Mouse (Mus musculus) ES-E14 (cell line): Measurements from ENCODE around the gene Eif4g1.

ENCODE experiments used
- CHD2 ChIP-seq: IDR thresholded peaks from 2 replicates; pipeline ENCODE4 v1.6.1; 2014; ENCODE audit warnings: mild to moderate bottlenecking, low read depth, low read length, inconsistent platforms
- HCFC1 ChIP-seq: IDR thresholded peaks from 2 replicates; pipeline ENCODE4 v1.6.1; 2012; ENCODE audit warnings: low read length, inconsistent platforms, borderline replicate concordance; ENCODE audit not compliant: insufficient read depth
- MAFK ChIP-seq: IDR thresholded peaks from 2 replicates; pipeline ENCODE4 v1.6.1; 2014; ENCODE audit warnings: mild to moderate bottlenecking, low read depth, low read length, inconsistent platforms; ENCODE audit not compliant: insufficient read depth
- ZC3H11A ChIP-seq: IDR thresholded peaks from 2 replicates; pipeline ENCODE4 v1.6.1; 2012; ENCODE audit warnings: low read depth, mild to moderate bottlenecking, inconsistent platforms, low read length, borderline replicate concordance
- ZNF384 ChIP-seq: IDR thresholded peaks from 2 replicates; pipeline ENCODE4 v1.6.1; 2012; ENCODE audit warnings: low read depth, low read length, inconsistent platforms

GRCm38 (mm10) chr16:20677974-20678675, 10.0 kb downstream of the Eif4g1 start:
- no peak for TF ChIP-seq CHD2
- no peak for TF ChIP-seq ZC3H11A
- no peak for TF ChIP-seq MAFK
- no peak for TF ChIP-seq HCFC1
- TF ChIP-seq ZNF384 = no peak
